Mouse (Mus musculus) heart, embryonic 16.5 days (tissue): Measurements from ENCODE around the gene Ucp3. TPM values are rescaled to one million over a fixed set of nuclear protein-coding genes. Genes with fewer than 3 reads are reported as not detected.
"Not testable (repeated sequence)": the region's sequence is repeated elsewhere in the genome, so short reads cannot be mapped to it uniquely, and the experiment has no call there.

Source experiments
- ATAC-seq: fragments of 200-750 bp; cut with Nextera tagmentation; replicated peaks from 2 replicates; pipeline ENCODE4 v1.8.0; 2017; ENCODE audit warnings: moderate number of reproducible peaks; ENCODE audit not compliant: insufficient read depth, low FRiP score; ENCODE audit errors: extremely low read depth
- H3K27ac ChIP-seq: fragments of 300-500 bp; sonication (generic); 2 replicates; pipeline ENCODE4 v1.5.1; 2014; ENCODE audit warnings: mild to moderate bottlenecking, low read length, control low read depth, moderate library complexity
- H3K27me3 ChIP-seq: fragments of 300-500 bp; sonication (generic); 2 replicates; pipeline ENCODE4 v1.6.1; 2014; ENCODE audit warnings: low read length, mixed read lengths; ENCODE audit not compliant: control insufficient read depth, insufficient read depth
- H3K36me3 ChIP-seq: fragments of 300-500 bp; sonication (generic); 2 replicates; pipeline ENCODE4 v1.6.1; 2014; ENCODE audit not compliant: control insufficient read depth, insufficient read depth
- H3K4me1 ChIP-seq: fragments of 300-500 bp; sonication (generic); 2 replicates; pipeline ENCODE4 v1.6.1; 2014; ENCODE audit warnings: low read length, mixed read lengths; ENCODE audit not compliant: control insufficient read depth, insufficient read depth
- H3K4me2 ChIP-seq: fragments of 300-500 bp; sonication (generic); 2 replicates; pipeline ENCODE4 v1.6.1; 2014; ENCODE audit warnings: low read depth, mild to moderate bottlenecking, control low read depth, low read length
- H3K4me3 ChIP-seq: fragments of 300-500 bp; sonication (generic); 2 replicates; pipeline ENCODE4 v1.5.1; 2014; ENCODE audit warnings: mild to moderate bottlenecking, control low read depth, low read length
- H3K9ac ChIP-seq: fragments of 300-500 bp; sonication (generic); 2 replicates; pipeline ENCODE4 v1.6.1; 2014; ENCODE audit warnings: low read length, control low read depth
- H3K9me3 ChIP-seq: fragments of 300-500 bp; sonication (generic); replicated peaks from 2 replicates; pipeline ENCODE4 v1.6.1; 2016; ENCODE audit warnings: low read length; ENCODE audit not compliant: control insufficient read depth
- WGBS: fragments of 180-500 bp; shearing (Covaris S2); extraction: QIAGEN DNeasy Blood & Tissue Kit; methylation state at CpG from one replicate; pipeline ENCODE4 v1.1.7; 2014; 5-methylcytosine and 5-hydroxymethylcytosine counted together
- polyA plus RNA-seq: library from polyadenylated mRNA; unstranded; fragments of >200 nt; fragmentation: Nextera tagmentation; extraction: Ambion mirVana; gene quantifications from 2 replicates; pipeline ENCODE4 v1.2.1, GENCODE M21; 2015

Ucp3 gene
- polyA plus RNA-seq, 1 experiment from 2014 or later: 0.30 TPM

GRCm38 (mm10) chr7:100479823-100480164, 7.0 kb downstream of the Ucp3 start:
- no peak for ATAC-seq
- Histone ChIP-seq H3K4me1 (peaks cover 5% of the 10 kb centered on the region), H3K27ac (no peak overlapping the region), H3K4me2 (no peak overlapping the region), H3K27me3 (no peaks in the 10 kb centered on the region), H3K9me3 (no peaks in the 10 kb centered on the region), H3K9ac (no peak overlapping the region), H3K4me3 (no peak overlapping the region), H3K36me3 (no peaks in the 10 kb centered on the region)
- WGBS: 66% methylated on average over 15 of the region's 15 CpGs

- ATAC-seq: no peak
- Histone ChIP-seq H3K27me3 (no peaks in the 10 kb centered on the region), H3K4me1 (peaks cover 2% of the 10 kb centered on the region; the same call in 1 of the 2 replicates), H3K4me3 (no peak overlapping the region), H3K27ac (no peak overlapping the region), H3K9ac (no peak overlapping the region), H3K9me3 (no peaks in the 10 kb centered on the region), H3K36me3 (no peaks in the 10 kb centered on the region), H3K4me2 (no peak overlapping the region)
- WGBS: 75% methylated on average over 17 of the region's 17 CpGs
Measured at GRCm38 (mm10) chr7:100480175-100480574, 7.4 kb downstream of the Ucp3 start.

DNA sequence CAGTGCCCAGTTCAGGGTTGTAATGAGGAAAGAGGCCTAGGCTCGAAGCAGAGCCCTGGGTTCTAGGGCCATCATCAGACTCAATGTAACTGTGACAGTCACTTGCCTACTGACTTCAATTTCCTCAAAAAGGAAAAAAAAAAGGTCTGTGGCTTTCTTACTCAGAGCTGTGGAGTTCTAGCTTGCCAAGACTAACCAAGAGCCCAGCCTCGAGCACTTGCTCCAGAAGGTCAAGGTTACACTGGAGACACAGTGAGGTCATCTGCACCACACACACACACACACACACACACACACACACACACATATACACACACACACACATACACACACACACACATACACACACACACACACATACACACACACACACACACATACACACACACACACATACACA, 9.3 kb downstream of the Ucp3 start:
- not testable (repeated sequence) for H3K4me3 ChIP-seq, ATAC-seq, H3K4me1 ChIP-seq, H3K36me3 ChIP-seq, H3K9me3 ChIP-seq, H3K27ac ChIP-seq, H3K4me2 ChIP-seq, H3K27me3 ChIP-seq, H3K9ac ChIP-seq
- 77% methylated on average over 2 of the region's 2 CpGs for WGBS

GRCm38 (mm10) chr7:100484493-100484892, 11.7 kb downstream of the Ucp3 start:
- Histone ChIP-seq H3K9me3 (no peaks in the 10 kb centered on the region), H3K4me2 (no peak overlapping the region), H3K36me3 (no peaks in the 10 kb centered on the region), H3K27ac (no peak overlapping the region), H3K4me3 (no peak overlapping the region), H3K4me1 (peaks cover 8% of the 10 kb centered on the region; the same call in 1 of the 2 replicates), H3K27me3 (no peaks in the 10 kb centered on the region), H3K9ac (no peak overlapping the region)
- WGBS: 79% methylated on average over 5 of the region's 5 CpGs
- ATAC-seq: no peak

DNA sequence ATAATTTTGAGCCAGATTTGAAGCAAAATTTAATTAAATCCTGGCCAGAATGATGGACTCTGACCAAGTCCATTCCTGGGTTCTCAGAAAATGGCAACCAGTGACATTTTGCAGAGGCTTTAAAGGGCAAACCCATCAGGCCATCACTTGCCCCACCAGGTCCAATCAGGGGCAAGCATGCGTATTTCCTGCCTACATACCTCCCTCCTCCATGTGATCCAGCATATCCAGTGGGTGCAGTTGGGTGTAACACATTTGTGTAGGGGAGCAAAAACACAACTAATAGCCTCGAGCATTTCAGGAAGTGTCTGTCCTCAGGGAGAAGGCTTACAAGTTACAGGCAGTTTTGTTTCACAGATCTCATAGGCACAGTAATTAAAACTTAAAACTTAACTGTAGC, 14.5 kb downstream of the Ucp3 start:
- WGBS: 61% methylated on average over 2 of the region's 2 CpGs
- Histone ChIP-seq H3K27me3 (no peaks in the 10 kb centered on the region), H3K27ac (no peak overlapping the region), H3K36me3 (no peaks in the 10 kb centered on the region), H3K4me2 (no peak overlapping the region), H3K4me1 (peaks cover 10% of the 10 kb centered on the region; the same call in 1 of the 2 replicates), H3K4me3 (no peak overlapping the region), H3K9ac (no peak overlapping the region), H3K9me3 (no peaks in the 10 kb centered on the region)
- ATAC-seq: no peak

GRCm38 (mm10) chr7:100488474-100489048, 15.8 kb downstream of the Ucp3 start:
- Histone ChIP-seq H3K4me1 (peaks cover 13% of the 10 kb centered on the region; the same call in 1 of the 2 replicates), H3K9ac (peak overlapping the region; percentile 3; the same call in 1 of the 2 replicates), H3K4me2 (peak overlapping the region; percentile 1; the same call in 1 of the 2 replicates), H3K36me3 (no peaks in the 10 kb centered on the region), H3K9me3 (no peaks in the 10 kb centered on the region), H3K27me3 (no peaks in the 10 kb centered on the region), H3K27ac (no peak overlapping the region), H3K4me3 (no peak overlapping the region)
- 24% methylated on average over 10 of the region's 10 CpGs for WGBS
- ATAC-seq: no peak

GRCm38 (mm10) chr7:100492391-100493116, 19.8 kb downstream of the Ucp3 start:
- H3K9ac ChIP-seq: peak overlapping the region; percentile 65
- H3K4me2 ChIP-seq: peak overlapping the region; percentile 77
- no peaks in the 10 kb centered on the region for H3K9me3 ChIP-seq
- WGBS: 4% methylated on average over 34 of the region's 36 CpGs
- H3K4me1 ChIP-seq: peaks cover 38% of the 10 kb centered on the region
- no peaks in the 10 kb centered on the region for H3K27me3 ChIP-seq
- no peaks in the 10 kb centered on the region for H3K36me3 ChIP-seq
- peak overlapping the region; percentile 7; the same call in 1 of the 2 replicates for H3K27ac ChIP-seq
- peak overlapping the region; percentile 55 for H3K4me3 ChIP-seq
- peak; percentile 34; the same call in 1 of the 2 replicates for ATAC-seq

DNA sequence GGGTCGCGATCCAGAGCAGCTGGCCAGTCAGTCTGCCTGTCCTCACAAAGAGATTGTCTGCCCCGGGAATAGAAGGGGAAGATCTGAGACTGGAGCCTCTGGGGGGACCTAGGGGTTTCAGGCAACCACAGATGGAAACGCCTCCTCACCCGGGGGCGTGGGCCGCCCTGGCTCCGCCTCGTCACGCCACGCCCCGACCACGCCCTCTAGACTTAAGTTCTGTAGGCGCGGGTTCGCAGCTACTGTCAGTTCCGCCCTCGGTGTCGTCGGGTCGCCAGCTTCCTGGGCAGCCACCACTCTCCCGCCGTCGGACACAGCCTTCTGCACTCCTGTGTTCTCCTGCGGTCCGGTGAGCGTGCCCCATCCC, 20.3 kb downstream of the Ucp3 start, which contains the start of gene Ucp2:
TSS of gene Ucp2 (plus strand) at position 221 of the 367 bp plus-strand sequence.
- H3K9ac ChIP-seq: peak within 1 kb of the TSS; percentile 72
- ATAC-seq: peak; percentile 59
- peak within 1 kb of the TSS; percentile 55 for H3K4me3 ChIP-seq
- H3K4me1 ChIP-seq: peaks cover 38% of the 10 kb centered on the region
- peaks cover 2% of the 10 kb centered on the region; the same call in 1 of the 2 replicates for H3K36me3 ChIP-seq
- WGBS: 1% methylated on average over 27 of the region's 27 CpGs
- H3K27me3 ChIP-seq: no peaks in the 10 kb centered on the region
- H3K4me2 ChIP-seq: peak within 1 kb of the TSS; percentile 77
- H3K27ac ChIP-seq: peak within 1 kb of the TSS; percentile 75
- no peaks in the 10 kb centered on the region for H3K9me3 ChIP-seq
